Mouse (Mus musculus) heart, adult 11 months (tissue): ENCODE measurements around the gene Nrg3.
A peak's percentile ranks its signal among the peaks of the same experiment; 100 is the strongest.
"Not testable (repeated sequence)": the region's sequence is repeated elsewhere in the genome, so short reads cannot be mapped to it uniquely, and the experiment has no call there.

Source experiments
- DNase-seq: peaks from one replicate; pipeline ENCODE4 v3.0.0; 2022

Nrg3 gene

GRCm38 (mm10) chr14:38594297-38594696, 878.6 kb downstream of the Nrg3 start:
- no peak for DNase-seq

GRCm38 (mm10) chr14:38576796-38577195, 896.1 kb downstream of the Nrg3 start:
- no peak for DNase-seq

GRCm38 (mm10) chr14:38568184-38568583, 904.7 kb downstream of the Nrg3 start:
- DNase-seq = no peak

GRCm38 (mm10) chr14:38566182-38566581, 906.7 kb downstream of the Nrg3 start:
- no peak for DNase-seq

- DNase-seq = no peak
These were observed 918.3 kb downstream of the Nrg3 start for GRCm38 (mm10) chr14:38554636-38555035.

- no peak for DNase-seq
These were observed 925.6 kb downstream of the Nrg3 start for GRCm38 (mm10) chr14:38547257-38547656.

GRCm38 (mm10) chr14:38535181-38535580, 937.7 kb downstream of the Nrg3 start:
- DNase-seq = peak; percentile 70

GRCm38 (mm10) chr14:38533495-38533894, 939.4 kb downstream of the Nrg3 start:
- no peak for DNase-seq

GRCm38 (mm10) chr14:38516232-38516631, 956.7 kb downstream of the Nrg3 start:
- no peak for DNase-seq

- DNase-seq = no peak
These were observed 963.9 kb downstream of the Nrg3 start for GRCm38 (mm10) chr14:38509016-38509415.

GRCm38 (mm10) chr14:38494970-38495369, 977.9 kb downstream of the Nrg3 start:
- no peak for DNase-seq

- peak; percentile 15 for DNase-seq
These were observed 1025.8 kb downstream of the Nrg3 start for GRCm38 (mm10) chr14:38447086-38447485.

- DNase-seq = peak; percentile 21
These were observed 1028.1 kb downstream of the Nrg3 start for GRCm38 (mm10) chr14:38444788-38445187.

GRCm38 (mm10) chr14:38433793-38434589, 1038.9 kb downstream of the Nrg3 start:
- DNase-seq = no peak

GRCm38 (mm10) chr14:38374660-38375059, 1098.2 kb downstream of the Nrg3 start:
- no peak for DNase-seq

GRCm38 (mm10) chr14:38340967-38341366, 1131.9 kb downstream of the Nrg3 start:
- DNase-seq = no peak

GRCm38 (mm10) chr14:38322841-38323240, 1150.0 kb downstream of the Nrg3 start:
- DNase-seq = not testable (repeated sequence)

GRCm38 (mm10) chr14:38320619-38321340, 1152.1 kb downstream of the Nrg3 start:
- DNase-seq = no peak
